Mouse (Mus musculus) left cerebral cortex, adult 2 months (tissue): Measurements from ENCODE around the gene Nptn. TPM values are rescaled to one million over a fixed set of nuclear protein-coding genes. Genes with fewer than 3 reads are reported as not detected.

Experiments used
- DNase-seq, 2 experiments: peaks; one replicate each; pipeline ENCODE4 v3.0.0; 2021 to 2022; ENCODE audit warnings: low spot score in 2 of 2, mixed read lengths in 1 of 2; ENCODE audit errors: extremely low spot score in 1 of 2
- H3K27ac ChIP-seq: fragments of 200-600 bp; 2 replicates; pipeline ENCODE4 v1.8.1; 2022
- H3K4me3 ChIP-seq: fragments of 200-600 bp; 2 replicates; pipeline ENCODE4 v1.8.1; 2022
- CTCF ChIP-seq: fragments of 200-600 bp; IDR thresholded peaks from 2 replicates; pipeline ENCODE4 v1.8.1; 2022; ENCODE audit warnings: antibody characterized with exemption, mild to moderate bottlenecking, moderate library complexity
- intact Hi-C: fragments of 180-260 bp; cut with DNase I; formaldehyde crosslinking; loops from one replicate; pipeline ENCODE4 v1.15.1; 2025
- total RNA-seq, 2 experiments: library from RNA; stranded (reverse); gene quantifications; 2 replicates each; pipeline ENCODE4 v1.2.3; 2021

Nptn gene
- total RNA-seq, 2 experiments from 2014 or later: 951 to 958 TPM

DNA sequence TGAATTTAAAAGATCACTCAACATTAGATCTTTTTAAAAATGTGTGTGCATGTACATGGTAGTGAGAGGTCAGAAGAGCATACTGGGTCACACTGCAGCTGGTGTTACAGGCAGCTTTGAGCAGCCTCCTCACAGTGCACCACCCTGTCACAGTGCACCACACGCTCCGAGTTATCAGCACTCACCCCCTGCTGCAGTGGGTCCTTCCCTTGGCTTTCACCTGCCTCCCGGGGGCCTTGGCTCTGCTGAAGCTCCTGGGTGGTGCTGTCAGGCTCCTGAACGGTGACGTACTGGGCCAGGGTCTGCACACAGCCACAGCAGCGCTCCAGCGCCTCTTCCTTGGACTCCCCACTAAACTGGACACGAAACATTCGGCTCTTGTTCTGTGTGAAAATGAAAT lies 77.9 kb downstream of the Nptn start:
- Histone ChIP-seq H3K27ac (no peak overlapping the region), H3K4me3 (no peak overlapping the region)
- intact Hi-C loops: no loop called here
- DNase-seq: no peak
- TF ChIP-seq CTCF: no peak

DNA sequence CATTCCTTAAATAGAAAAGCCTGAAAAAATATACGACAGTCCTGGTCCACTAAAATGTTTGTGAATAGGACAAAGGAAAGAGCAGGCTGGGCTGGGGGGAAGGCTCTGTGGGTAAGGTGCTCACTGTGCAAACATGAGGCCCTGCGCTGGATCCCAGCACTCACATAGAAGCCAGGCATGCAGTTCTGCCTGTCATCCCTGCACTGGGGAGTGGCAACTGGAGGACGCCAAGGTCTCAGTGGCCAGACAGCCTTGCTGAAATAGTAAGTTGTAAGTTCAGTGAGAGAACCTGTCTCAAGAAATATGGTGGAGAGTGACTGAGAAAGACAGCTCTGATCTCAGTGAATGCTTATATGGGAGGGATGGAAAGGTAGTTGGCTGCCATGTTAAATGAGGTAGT lies 78.6 kb downstream of the Nptn start:
- intact Hi-C loops: no loop called here
- no peak for TF ChIP-seq CTCF
- Histone ChIP-seq H3K4me3 (no peak overlapping the region), H3K27ac (no peak overlapping the region)
- no peak for DNase-seq

DNA sequence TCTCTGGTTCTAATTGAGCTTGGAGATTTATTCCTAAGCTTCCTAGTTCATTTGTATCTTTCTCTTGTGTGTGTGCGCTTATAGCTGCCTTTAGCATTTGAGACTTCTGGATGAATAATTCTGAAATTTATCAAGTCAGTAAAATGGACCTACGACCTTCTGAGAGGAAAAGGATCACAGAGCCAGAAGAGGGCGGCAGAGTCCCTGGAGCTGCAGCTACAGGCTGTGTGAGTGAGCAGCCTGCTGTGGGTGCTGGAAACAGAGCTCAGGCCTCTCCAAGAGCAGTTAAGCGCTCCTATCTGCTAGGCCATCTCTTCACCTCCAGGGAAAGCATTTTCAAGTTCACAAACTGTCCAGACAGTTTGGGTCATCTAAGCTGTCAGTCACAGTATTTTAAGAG lies 80.0 kb downstream of the Nptn start:
- Histone ChIP-seq H3K27ac (no peak overlapping the region), H3K4me3 (no peak overlapping the region)
- intact Hi-C loops: no loop called here
- DNase-seq: no peak
- no peak; the same call in 1 of the 2 replicates for TF ChIP-seq CTCF

DNA sequence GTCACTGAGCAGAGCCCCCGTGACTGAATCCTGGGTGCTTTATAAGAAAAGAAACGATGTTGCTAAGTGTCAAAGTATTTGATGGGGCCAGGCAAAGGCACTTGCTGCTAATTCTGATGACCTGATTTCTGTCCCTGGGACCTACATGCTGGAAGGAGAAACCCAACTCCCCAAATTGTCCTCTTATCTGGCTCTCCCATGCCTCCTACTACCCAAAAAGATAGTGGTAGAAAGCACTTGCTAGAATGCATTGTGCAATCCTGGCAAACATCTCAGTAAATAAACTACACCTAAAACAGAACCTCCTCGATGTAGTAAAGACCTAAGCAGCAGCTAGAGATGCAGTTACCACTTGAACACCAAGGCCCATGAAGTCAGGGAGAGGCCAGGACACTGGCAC lies 80.8 kb downstream of the Nptn start:
- no peak overlapping the region for H3K4me3 ChIP-seq
- intact Hi-C loops: no loop called here
- no peak overlapping the region for H3K27ac ChIP-seq
- DNase-seq: no peak
- no peak for TF ChIP-seq CTCF

DNA sequence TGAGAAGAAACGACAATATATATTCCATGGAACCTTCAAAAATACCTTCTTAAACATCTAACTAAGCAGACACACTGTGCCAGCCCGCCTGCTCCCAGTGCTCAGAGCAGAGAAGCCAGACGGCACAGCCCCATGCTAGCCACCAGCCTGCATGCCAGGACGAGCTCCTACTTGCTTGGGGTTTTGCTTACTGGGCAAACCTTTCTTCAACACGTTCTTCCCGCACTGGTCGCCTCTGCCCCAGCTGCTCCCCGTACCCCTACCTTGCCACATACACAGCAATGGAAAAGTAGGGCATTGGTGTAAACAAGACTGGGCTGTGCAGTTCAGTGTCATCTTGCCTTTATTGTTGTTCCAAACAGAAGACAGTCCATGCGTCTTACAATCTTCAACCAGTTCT lies 83.5 kb downstream of the Nptn start:
- no peak for TF ChIP-seq CTCF
- intact Hi-C loops: no loop called here
- no peak for DNase-seq

DNA sequence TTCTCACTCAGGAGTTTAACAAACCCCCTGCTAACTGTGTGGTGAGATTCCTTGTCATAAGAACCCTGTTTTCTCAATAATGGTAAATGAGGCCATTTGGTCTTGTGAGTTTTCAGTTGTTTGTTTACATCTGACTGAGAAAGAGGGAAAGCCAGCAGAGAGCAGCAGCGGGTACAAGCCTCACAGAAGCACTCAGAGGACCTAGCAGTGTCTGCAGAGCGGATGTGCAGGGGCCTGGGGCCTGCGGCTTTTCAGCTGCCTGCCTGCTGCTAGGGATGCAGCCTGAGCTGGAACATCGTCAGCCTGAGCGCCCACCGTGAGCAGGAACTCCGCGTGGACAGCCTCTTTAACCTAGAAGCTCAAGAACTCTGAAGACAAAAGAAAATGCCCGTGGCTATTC lies 84.2 kb downstream of the Nptn start:
- Histone ChIP-seq H3K27ac (no peak overlapping the region), H3K4me3 (no peak overlapping the region)
- intact Hi-C loops: no loop called here
- no peak for DNase-seq
- TF ChIP-seq CTCF: no peak

More for the DNA sequence above, 83.5 kb downstream of the Nptn start:
- Histone ChIP-seq H3K27ac (no peak overlapping the region), H3K4me3 (no peak overlapping the region)

DNA sequence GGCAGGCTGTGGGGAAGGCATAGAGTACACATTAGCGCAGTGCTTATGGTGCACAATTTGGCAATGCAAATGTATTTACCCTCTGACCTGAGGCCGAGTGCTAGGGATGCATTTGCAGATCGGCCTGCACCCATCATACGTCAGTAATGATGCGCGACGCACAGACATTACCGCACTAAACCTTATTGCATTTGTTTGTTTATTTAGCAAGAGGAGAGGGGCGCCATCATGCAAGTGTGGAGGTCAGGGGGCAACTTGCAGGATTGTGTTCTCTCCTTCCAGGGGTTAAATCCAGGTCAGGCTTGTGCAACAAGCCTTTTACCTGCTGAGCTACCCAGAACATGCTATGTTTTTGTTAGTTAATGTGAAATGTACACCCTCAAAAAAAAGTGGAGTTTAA lies 85.2 kb downstream of the Nptn start:
- TF ChIP-seq CTCF: no peak
- H3K27ac ChIP-seq: no peak overlapping the region
- H3K4me3 ChIP-seq: no peak overlapping the region
- DNase-seq: no peak
- intact Hi-C loops: no loop called here

DNA sequence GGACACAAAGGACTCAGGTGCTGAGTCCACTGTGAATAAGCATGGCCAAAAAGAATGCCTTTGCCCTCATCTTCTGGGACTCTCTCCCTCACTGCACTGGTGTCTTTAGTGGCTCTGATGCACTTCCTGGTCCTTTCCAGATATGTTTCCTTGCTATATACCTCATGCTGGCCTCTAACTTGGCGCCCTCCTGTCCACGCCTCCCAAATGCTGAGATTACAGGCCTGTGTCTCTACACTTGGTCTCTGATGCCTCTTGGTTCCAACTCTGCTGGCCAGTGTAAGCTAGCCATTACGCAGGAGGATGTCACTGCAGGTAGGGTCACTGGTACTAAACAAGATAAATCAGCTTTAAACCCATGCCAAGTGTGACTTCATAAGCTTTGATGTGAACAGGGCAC lies 86.1 kb downstream of the Nptn start:
- no peak for TF ChIP-seq CTCF
- Histone ChIP-seq H3K4me3 (no peak overlapping the region), H3K27ac (no peak overlapping the region)
- DNase-seq: no peak
- intact Hi-C loops: no loop called here

DNA sequence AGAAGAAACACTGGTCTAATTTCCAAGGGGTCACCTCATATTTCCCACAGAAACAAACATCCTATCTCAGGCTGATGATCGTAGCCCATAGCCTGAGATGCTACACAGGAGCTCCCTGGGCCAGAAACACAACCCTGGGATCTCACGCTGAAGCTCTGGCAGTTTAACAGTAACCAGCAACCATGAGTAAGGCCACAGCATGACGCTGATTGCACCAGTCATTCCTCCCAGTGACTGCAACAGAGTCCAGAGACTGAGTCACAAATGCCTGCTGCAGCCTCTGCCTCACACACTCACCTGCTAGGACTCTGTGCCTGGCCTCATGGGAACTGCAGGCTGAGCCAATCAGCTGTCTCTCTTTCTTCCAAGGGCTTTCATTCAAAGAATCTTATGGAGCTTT lies 87.0 kb downstream of the Nptn start:
- intact Hi-C loops: no loop called here
- Histone ChIP-seq H3K4me3 (no peak overlapping the region), H3K27ac (no peak overlapping the region)
- TF ChIP-seq CTCF: no peak
- no peak for DNase-seq

DNA sequence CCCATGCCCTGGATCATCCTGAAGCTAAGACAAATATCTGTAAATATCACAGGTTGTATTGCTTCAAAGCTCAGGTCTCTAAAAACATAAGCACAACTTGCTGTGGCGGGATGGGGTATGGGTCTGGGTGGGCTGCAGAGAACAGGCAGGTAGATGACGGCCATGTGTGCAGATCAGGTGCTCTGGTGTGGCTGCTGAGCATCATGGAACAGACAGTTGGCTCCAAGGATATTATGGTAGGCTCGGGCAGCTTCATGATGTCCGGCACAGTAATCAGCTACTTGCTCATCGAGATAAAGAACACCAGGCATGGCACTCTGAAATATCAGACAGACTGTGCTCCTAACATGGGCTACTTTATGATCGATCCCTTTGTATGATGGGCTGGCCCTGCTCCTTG lies 87.8 kb downstream of the Nptn start:
- intact Hi-C loops: no loop called here
- no peak for TF ChIP-seq CTCF
- no peak for DNase-seq
- no peak overlapping the region for H3K4me3 ChIP-seq
- no peak overlapping the region for H3K27ac ChIP-seq

DNA sequence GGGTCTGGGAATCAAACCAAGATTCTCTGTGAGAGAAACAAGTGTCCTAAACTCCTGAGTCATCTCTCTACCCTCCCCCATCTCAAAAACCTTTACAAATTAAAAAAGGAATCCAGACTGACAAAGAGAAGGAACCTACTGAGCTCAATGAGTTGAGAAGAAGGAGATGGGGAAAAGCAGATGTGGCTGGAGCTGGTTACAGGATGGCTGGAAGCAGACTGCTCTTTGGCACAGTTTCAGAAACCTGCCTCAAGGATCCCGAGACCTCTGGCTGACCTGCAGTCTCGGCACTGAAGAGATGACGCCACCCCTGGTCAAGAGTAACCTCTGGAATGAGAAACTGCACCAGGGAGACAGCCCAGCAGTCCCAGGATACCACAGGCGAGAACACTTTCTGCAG lies 90.4 kb downstream of the Nptn start:
- Histone ChIP-seq H3K4me3 (no peak overlapping the region), H3K27ac (no peak overlapping the region)
- TF ChIP-seq CTCF: no peak
- intact Hi-C loops: no loop called here
- no peak for DNase-seq

DNA sequence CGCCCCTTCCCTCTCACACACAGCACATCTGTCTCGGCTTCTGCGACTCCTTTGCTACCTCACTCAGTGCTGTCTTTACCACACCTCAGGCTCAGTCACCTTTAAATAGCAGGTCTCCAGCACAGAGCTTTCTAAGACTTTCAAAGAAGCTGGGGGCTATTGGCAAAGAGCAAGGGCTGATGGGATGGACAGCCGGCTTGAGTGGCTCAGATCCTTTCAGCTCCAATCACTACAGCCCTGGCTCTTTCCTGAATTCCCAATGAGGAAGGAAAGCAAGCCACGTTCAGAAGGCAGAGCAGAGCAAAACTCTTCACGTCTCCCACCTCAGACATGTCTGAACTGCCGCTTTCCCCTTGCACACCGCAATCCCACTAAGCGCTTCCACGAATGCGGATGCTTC lies 92.7 kb downstream of the Nptn start:
- Histone ChIP-seq H3K4me3 (no peak overlapping the region), H3K27ac (no peak overlapping the region)
- no peak for TF ChIP-seq CTCF
- intact Hi-C loops: no loop called here
- DNase-seq: no peak

DNA sequence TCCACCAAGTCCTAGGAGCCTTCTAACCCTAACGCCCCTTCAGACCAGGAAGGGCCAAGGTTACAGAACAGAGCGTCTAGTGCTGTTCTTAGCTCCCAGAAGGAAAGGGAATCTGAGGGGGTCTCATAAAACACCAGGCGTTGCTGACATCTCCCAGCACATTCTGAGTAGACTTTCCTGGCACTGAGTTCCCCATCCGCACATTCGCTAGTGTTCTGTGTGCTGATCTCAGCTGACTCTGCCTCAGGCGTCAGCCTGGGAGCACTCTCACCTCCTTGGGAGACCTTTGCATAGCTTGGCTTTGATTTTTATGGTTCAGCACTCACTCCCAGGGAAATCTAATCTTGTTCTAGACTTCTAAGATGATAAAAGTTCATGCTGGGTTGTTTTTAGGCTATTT lies 93.3 kb downstream of the Nptn start:
- no peak overlapping the region for H3K4me3 ChIP-seq
- no peak overlapping the region for H3K27ac ChIP-seq
- no peak for TF ChIP-seq CTCF
- intact Hi-C loops: no loop called here
- DNase-seq: no peak

DNA sequence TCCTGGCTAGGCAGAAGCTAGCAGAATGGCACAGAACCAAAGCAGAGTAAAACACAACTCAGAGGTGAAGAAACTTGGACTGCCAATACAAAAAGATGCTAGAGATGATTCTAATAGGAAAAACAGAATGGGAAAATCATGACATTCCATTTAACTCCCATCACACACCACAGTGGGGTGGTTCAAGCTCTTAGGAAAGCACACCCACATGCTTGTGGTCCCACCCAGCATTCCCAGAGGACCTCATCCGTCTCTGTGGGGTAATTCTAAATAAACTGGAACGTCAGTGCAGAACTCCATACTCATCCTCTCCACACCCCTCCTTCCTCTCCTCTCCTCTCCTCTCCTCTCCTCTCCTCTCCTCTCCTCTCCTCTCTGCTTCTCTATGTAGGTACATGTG lies 99.4 kb downstream of the Nptn start:
- no peak for DNase-seq
- intact Hi-C loops: no loop called here
- no peak for TF ChIP-seq CTCF
- H3K4me3 ChIP-seq: no peak overlapping the region
- H3K27ac ChIP-seq: no peak overlapping the region
